Mouse (Mus musculus): ENCODE measurements around the gene Anks1b. TPM values are rescaled to one million over a fixed set of nuclear protein-coding genes. Genes with fewer than 3 reads are reported as not detected.

Anks1b gene
- polyA plus RNA-seq, 1 experiment = 1.9 TPM

- H3K27ac ChIP-seq (ENCODE audit: control insufficient read depth, insufficient read depth, low read depth, low read length) = no peak overlapping the region
- H3K36me3 ChIP-seq (ENCODE audit: control insufficient read depth, insufficient read depth, low read length) = no peaks in the 10 kb centered on the region
- TF ChIP-seq POLR2A (IDR thresholded peaks at IDR 0.05; ENCODE audit: control insufficient read depth, low read depth, low read length) = no peak
- peaks cover 6% of the 10 kb centered on the region for H3K4me1 ChIP-seq (ENCODE audit: control insufficient read depth, insufficient read depth, low read length)
- no peaks in the 10 kb centered on the region for H3K27me3 ChIP-seq (ENCODE audit: control insufficient read depth, insufficient read depth, low read length)
- H3K4me3 ChIP-seq (ENCODE audit: control insufficient read depth, low read depth, low read length) = no peak overlapping the region
Observed at GRCm38 (mm10) chr10:90824692-90825091, 951.4 kb downstream of the Anks1b start.

- no peak for TF ChIP-seq CTCF (IDR thresholded peaks at IDR 0.05; ENCODE audit: control insufficient read depth, insufficient read depth, insufficient replicate concordance, low read depth, low read length)
- TF ChIP-seq POLR2A (IDR thresholded peaks at IDR 0.05; ENCODE audit: control insufficient read depth, low read depth, low read length) = no peak
- Histone ChIP-seq H3K36me3 (ENCODE audit: control insufficient read depth, insufficient read depth, low read length) (no peaks in the 10 kb centered on the region), H3K4me1 (ENCODE audit: control insufficient read depth, insufficient read depth, low read length) (peaks cover 8% of the 10 kb centered on the region), H3K27me3 (ENCODE audit: control insufficient read depth, insufficient read depth, low read length) (no peaks in the 10 kb centered on the region), H3K4me3 (ENCODE audit: control insufficient read depth, low read depth, low read length) (no peak overlapping the region), H3K27ac (ENCODE audit: control insufficient read depth, insufficient read depth, low read depth, low read length) (no peak overlapping the region)
Observed at GRCm38 (mm10) chr10:90826939-90827338, 953.6 kb downstream of the Anks1b start.

GRCm38 (mm10) chr10:90828581-90829393 lies 955.5 kb downstream of the Anks1b start:
- no peak overlapping the region for H3K27ac ChIP-seq (ENCODE audit: control insufficient read depth, insufficient read depth, low read depth, low read length)
- peaks cover 8% of the 10 kb centered on the region for H3K4me1 ChIP-seq (ENCODE audit: control insufficient read depth, insufficient read depth, low read length)
- TF ChIP-seq POLR2A (IDR thresholded peaks at IDR 0.05; ENCODE audit: control insufficient read depth, low read depth, low read length) (no peak), CTCF (IDR thresholded peaks at IDR 0.05; ENCODE audit: control insufficient read depth, insufficient read depth, insufficient replicate concordance, low read depth, low read length) (no peak)
- H3K36me3 ChIP-seq (ENCODE audit: control insufficient read depth, insufficient read depth, low read length) = no peaks in the 10 kb centered on the region
- no peaks in the 10 kb centered on the region for H3K27me3 ChIP-seq (ENCODE audit: control insufficient read depth, insufficient read depth, low read length)
- peak overlapping the region; percentile 80 for H3K4me3 ChIP-seq (ENCODE audit: control insufficient read depth, low read depth, low read length)

GRCm38 (mm10) chr10:90829394-90830267 lies 956.3 kb downstream of the Anks1b start:
- H3K27ac ChIP-seq (ENCODE audit: control insufficient read depth, insufficient read depth, low read depth, low read length) = no peak overlapping the region
- no peaks in the 10 kb centered on the region for H3K36me3 ChIP-seq (ENCODE audit: control insufficient read depth, insufficient read depth, low read length)
- no peak for TF ChIP-seq POLR2A (IDR thresholded peaks at IDR 0.05; ENCODE audit: control insufficient read depth, low read depth, low read length)
- no peak for TF ChIP-seq CTCF (IDR thresholded peaks at IDR 0.05; ENCODE audit: control insufficient read depth, insufficient read depth, insufficient replicate concordance, low read depth, low read length)
- peak overlapping the region; percentile 79 for H3K4me3 ChIP-seq (ENCODE audit: control insufficient read depth, low read depth, low read length)
- peaks cover 8% of the 10 kb centered on the region for H3K4me1 ChIP-seq (ENCODE audit: control insufficient read depth, insufficient read depth, low read length)
- H3K27me3 ChIP-seq (ENCODE audit: control insufficient read depth, insufficient read depth, low read length) = no peaks in the 10 kb centered on the region

- no peak overlapping the region; the same call in 1 of the 2 replicates for H3K4me3 ChIP-seq (ENCODE audit: control insufficient read depth, low read depth, low read length)
- no peaks in the 10 kb centered on the region for H3K27me3 ChIP-seq (ENCODE audit: control insufficient read depth, insufficient read depth, low read length)
- no peak for TF ChIP-seq CTCF (IDR thresholded peaks at IDR 0.05; ENCODE audit: control insufficient read depth, insufficient read depth, insufficient replicate concordance, low read depth, low read length)
- TF ChIP-seq POLR2A (IDR thresholded peaks at IDR 0.05; ENCODE audit: control insufficient read depth, low read depth, low read length) = no peak
- peaks cover 8% of the 10 kb centered on the region for H3K4me1 ChIP-seq (ENCODE audit: control insufficient read depth, insufficient read depth, low read length)
- H3K27ac ChIP-seq (ENCODE audit: control insufficient read depth, insufficient read depth, low read depth, low read length) = no peak overlapping the region
- H3K36me3 ChIP-seq (ENCODE audit: control insufficient read depth, insufficient read depth, low read length) = no peaks in the 10 kb centered on the region
Observed at GRCm38 (mm10) chr10:90830268-90830585, 956.9 kb downstream of the Anks1b start.

- H3K27ac ChIP-seq (ENCODE audit: control insufficient read depth, insufficient read depth, low read depth, low read length) = no peak overlapping the region
- H3K27me3 ChIP-seq (ENCODE audit: control insufficient read depth, insufficient read depth, low read length) = no peaks in the 10 kb centered on the region
Observed at GRCm38 (mm10) chr10:90830591-90831287, 957.4 kb downstream of the Anks1b start.

GRCm38 (mm10) chr10:90831288-90831626 lies 957.9 kb downstream of the Anks1b start:
- H3K27ac ChIP-seq (ENCODE audit: control insufficient read depth, insufficient read depth, low read depth, low read length) = no peak overlapping the region
- peaks cover 8% of the 10 kb centered on the region for H3K4me1 ChIP-seq (ENCODE audit: control insufficient read depth, insufficient read depth, low read length)
- H3K4me3 ChIP-seq (ENCODE audit: control insufficient read depth, low read depth, low read length) = no peak overlapping the region
- TF ChIP-seq CTCF (IDR thresholded peaks at IDR 0.05; ENCODE audit: control insufficient read depth, insufficient read depth, insufficient replicate concordance, low read depth, low read length) (no peak), POLR2A (IDR thresholded peaks at IDR 0.05; ENCODE audit: control insufficient read depth, low read depth, low read length) (no peak)
- H3K36me3 ChIP-seq (ENCODE audit: control insufficient read depth, insufficient read depth, low read length) = no peaks in the 10 kb centered on the region
- no peaks in the 10 kb centered on the region for H3K27me3 ChIP-seq (ENCODE audit: control insufficient read depth, insufficient read depth, low read length)

More at GRCm38 (mm10) chr10:90830591-90831287, 957.4 kb downstream of the Anks1b start:
- Histone ChIP-seq H3K36me3 (ENCODE audit: control insufficient read depth, insufficient read depth, low read length) (no peaks in the 10 kb centered on the region), H3K4me3 (ENCODE audit: control insufficient read depth, low read depth, low read length) (no peak overlapping the region), H3K4me1 (ENCODE audit: control insufficient read depth, insufficient read depth, low read length) (peaks cover 8% of the 10 kb centered on the region)
- TF ChIP-seq POLR2A (IDR thresholded peaks at IDR 0.05; ENCODE audit: control insufficient read depth, low read depth, low read length) (no peak), CTCF (IDR thresholded peaks at IDR 0.05; ENCODE audit: control insufficient read depth, insufficient read depth, insufficient replicate concordance, low read depth, low read length) (no peak)

All from testis, adult 2 months (tissue).